ENCODE assay signal across 8 mouse cellular contexts in the genomic region with DNA sequence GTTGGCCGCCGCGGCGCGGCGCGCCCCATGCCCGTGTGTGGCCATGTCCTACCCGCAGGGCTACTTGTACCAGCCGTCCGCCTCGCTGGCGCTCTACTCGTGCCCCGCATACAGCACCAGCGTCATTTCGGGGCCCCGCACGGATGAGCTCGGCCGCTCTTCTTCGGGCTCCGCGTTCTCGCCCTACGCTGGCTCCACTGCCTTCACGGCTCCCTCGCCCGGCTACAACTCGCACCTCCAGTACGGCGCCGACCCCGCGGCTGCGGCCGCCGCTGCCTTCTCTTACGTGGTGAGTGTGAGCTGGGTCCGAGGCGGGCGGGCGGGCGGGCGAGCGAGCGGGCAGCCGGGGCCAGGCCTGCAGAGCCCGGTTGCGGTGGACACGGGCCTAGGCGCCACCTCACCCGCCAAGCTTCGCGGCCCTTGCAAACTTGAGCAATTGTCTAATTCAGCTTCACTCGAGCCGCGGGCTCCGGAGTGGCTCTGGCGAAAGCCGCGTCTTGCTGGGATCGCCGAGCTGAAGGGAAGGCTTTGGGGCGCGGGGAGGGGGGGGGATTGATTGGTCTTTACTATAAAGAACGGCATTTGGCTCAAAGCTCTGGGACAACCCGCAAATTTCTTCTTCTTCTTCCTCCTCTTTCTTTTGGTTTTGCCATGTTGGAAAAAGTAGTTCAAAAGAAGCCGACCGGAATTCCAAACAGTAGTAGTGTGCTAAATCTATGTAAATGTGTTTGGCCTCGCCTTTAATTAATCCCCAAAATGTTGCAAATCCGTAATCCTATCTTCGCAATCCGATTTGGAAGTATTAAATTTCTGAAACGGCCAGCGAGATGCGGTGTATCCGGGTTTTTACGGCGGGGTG. TPM values are rescaled to one million over a fixed set of nuclear protein-coding genes. Genes with fewer than 3 reads are reported as not detected.
DNase-seq lines count a peak whose midpoint lies in the region; ATAC-seq and TF ChIP-seq lines count a peak whose summit lies in the region.

No protein-coding gene starts in this region.

- H3K4me1 ChIP-seq in cerebellum, adult 2 months (ENCODE audit: control insufficient read depth, insufficient read depth, low read length) = peaks cover 6% of the 10 kb centered on the region; the same call in 1 of the 2 replicates
- H3K4me1 ChIP-seq in hindbrain, embryonic 10.5 days (replicated peaks) = peaks cover 70% of the 10 kb centered on the region
- peaks cover 22% of the 10 kb centered on the region for H3K4me1 ChIP-seq in liver, embryonic 11.5 days (replicated peaks; ENCODE audit: control insufficient read depth, insufficient read depth, low read length)

- peak overlapping the region; percentile 23; the same call in 1 of the 2 replicates for H3K27ac ChIP-seq in cerebellum, adult 2 months (ENCODE audit: insufficient read depth, low read length)
- H3K27ac ChIP-seq in hindbrain, embryonic 10.5 days = peak overlapping the region; percentile 97
- H3K27ac ChIP-seq in liver, embryonic 11.5 days (ENCODE audit: low read depth, low read length) = no peak overlapping the region

- H3K36me3 ChIP-seq in hindbrain, embryonic 10.5 days = peaks cover 25% of the 10 kb centered on the region
- H3K36me3 ChIP-seq in liver, embryonic 11.5 days (ENCODE audit: control insufficient read depth, insufficient read depth, low read length) = no peaks in the 10 kb centered on the region

- ATAC-seq in liver, embryonic 11.5 days (replicated peaks; ENCODE audit: low FRiP score) = no peak

- TF ChIP-seq CTCF in cerebellum, adult 2 months (IDR thresholded peaks at IDR 0.05; ENCODE audit: borderline replicate concordance, insufficient read depth, low read depth, low read length) = no peak

- 2% methylated on average over 80 of the region's 80 CpGs for WGBS in cerebellum, adult 2 months
- WGBS in hindbrain, embryonic 10.5 days = under 1% methylated on average over 80 of the region's 80 CpGs
- 2% methylated on average over 77 of the region's 80 CpGs for WGBS in liver, embryonic 11.5 days

- H3K9ac ChIP-seq in liver, embryonic 11.5 days (ENCODE audit: low read depth, low read length) = no peak overlapping the region

- DNase-seq in cerebellum, adult 2 months = peak in 1 of 2 experiments; percentile 26
- DNase-seq in cerebellum, adult 11 months = no peak
- DNase-seq in thymus, postnatal 14 days = peak; percentile 6
- no peak for DNase-seq in thymus, postnatal 10 days (ENCODE audit: low spot score in 2 of 2)
- DNase-seq in hindbrain, embryonic 10.5 days (ENCODE audit: low spot score) = peak; percentile 72
- DNase-seq in liver, embryonic 11.5 days (ENCODE audit: low spot score) = peak; percentile 67
- DNase-seq in right cerebral cortex, postnatal 4 days = peak; percentile 24
- no peak for DNase-seq in layer of hippocampus, adult 11-12 months (ENCODE audit: low spot score)

- H3K4me3 ChIP-seq in cerebellum, adult 2 months (replicated peaks; ENCODE audit: insufficient read depth, low read depth, low read length) = peak overlapping the region; percentile 49
- peak overlapping the region; percentile 93 for H3K4me3 ChIP-seq in hindbrain, embryonic 10.5 days
- H3K4me3 ChIP-seq in liver, embryonic 11.5 days (ENCODE audit: low read depth, low read length) = peak overlapping the region; percentile 56

- TF ChIP-seq POLR2A in cerebellum, adult 2 months (IDR thresholded peaks at IDR 0.05; ENCODE audit: borderline replicate concordance, insufficient read depth, low read length) = no peak

- peak overlapping the region; percentile 74 for H3K4me2 ChIP-seq in liver, embryonic 11.5 days

- H3K27me3 ChIP-seq in cerebellum, adult 2 months (ENCODE audit: control insufficient read depth, insufficient read depth, low read length) = peaks cover 11% of the 10 kb centered on the region; the same call in 1 of the 2 replicates
- peaks cover 42% of the 10 kb centered on the region for H3K27me3 ChIP-seq in hindbrain, embryonic 10.5 days (ENCODE audit: insufficient read depth, poor library complexity, severe bottlenecking)
- peaks cover 70% of the 10 kb centered on the region for H3K27me3 ChIP-seq in liver, embryonic 11.5 days (replicated peaks; ENCODE audit: control insufficient read depth, insufficient read depth, low read length)

- H3K9me3 ChIP-seq in hindbrain, embryonic 10.5 days = no peaks in the 10 kb centered on the region
- no peaks in the 10 kb centered on the region for H3K9me3 ChIP-seq in liver, embryonic 11.5 days (ENCODE audit: control insufficient read depth, low read length)

RNA-seq across cellular contexts. Expression of a gene that starts 0.9 kb away (rescaled TPM):
- polyA plus RNA-seq in cerebellum, adult 2 months (2012; rRNA removed) = 4.5 and 4.7 TPM in 2 replicates
- 24.3 and 29.7 TPM in 2 replicates for polyA plus RNA-seq in hindbrain, embryonic 10.5 days (2016; fragmentation: Nextera tagmentation; extraction: Ambion mirVana)
- 1.3 and 1.4 TPM in 2 replicates for polyA plus RNA-seq in liver, embryonic 11.5 days (2014; fragmentation: Nextera tagmentation; extraction: Ambion mirVana)

Comparison
In these comparisons a context has a peak if more than half of its experiments do, and no peak if none do; other contexts are left out.
1. DNase-seq: peak in thymus, postnatal 14 days (single experiment), hindbrain, embryonic 10.5 days (single experiment), liver, embryonic 11.5 days (single experiment) and right cerebral cortex, postnatal 4 days (single experiment); none in cerebellum, adult 11 months (single experiment), thymus, postnatal 10 days (0 of 2) and layer of hippocampus, adult 11-12 months (single experiment).
2. Peak in every context shown above with its lines, with median percentiles within 50 percentile points of each other: H3K4me3 ChIP-seq.